Mouse (Mus musculus) heart, adult 10 weeks (tissue): Measurements from ENCODE around the gene Bdkrb1. TPM values are rescaled to one million over a fixed set of nuclear protein-coding genes. Genes with fewer than 3 reads are reported as not detected.

Experiments used
- polyA plus RNA-seq: library from polyadenylated mRNA; stranded (reverse); fragments of 350-450 nt; fragmentation: Illumina TruSeq; extraction: RNeasy Lipid Tissue Mini Kit (QIAGEN cat#74804); gene quantifications from one replicate; pipeline ENCODE4 v1.2.3, GENCODE M21; 2014; ENCODE audit warnings: low read depth, low replicate concordance

The Bdkrb1 gene
- polyA plus RNA-seq = not detected

GRCm38 (mm10) chr12:105602581-105603210 is at the start of gene Bdkrb1:
Gene Bdkrb1, plus strand, starts transcription at chr12:105603085.

DNA sequence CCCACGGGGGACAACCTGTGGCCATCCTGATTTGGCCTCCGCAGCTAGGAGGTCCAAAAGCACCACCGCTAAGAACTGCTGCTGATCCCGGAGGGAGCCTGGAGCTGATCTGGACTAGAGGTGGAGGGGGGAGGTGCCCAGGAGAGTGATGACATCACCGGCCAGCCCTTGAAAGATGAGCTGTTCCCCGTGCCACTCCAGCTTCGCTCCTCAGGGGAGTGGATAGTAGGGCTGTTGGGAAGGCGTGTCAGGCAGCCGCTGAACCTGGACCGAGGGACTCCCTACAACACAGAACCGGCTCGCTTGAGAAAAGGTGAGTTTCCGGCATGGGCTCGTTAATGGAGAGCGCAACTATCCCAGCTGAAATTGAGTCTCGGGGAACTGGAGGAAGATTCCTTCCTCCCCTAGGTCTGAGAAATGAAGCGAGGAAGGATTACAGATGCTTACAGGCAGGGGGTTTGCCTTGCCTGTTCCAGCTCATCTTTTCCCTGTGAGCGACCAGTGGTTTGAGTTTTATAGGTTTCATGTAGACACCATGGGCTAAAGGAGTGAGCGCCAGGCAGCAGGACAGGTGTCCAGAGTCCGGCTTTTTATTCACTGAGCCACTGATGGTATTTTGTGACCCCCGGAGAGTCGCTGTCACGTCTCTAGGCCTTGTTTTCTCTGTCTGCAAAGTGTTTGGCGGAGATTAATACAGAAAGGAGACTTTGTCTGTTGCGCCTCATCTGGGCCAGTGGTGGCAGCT is 39.8 kb upstream of the Bdkrb1 start, which contains the start of gene Bdkrb2:
Bdkrb2 (plus strand) TSS at position 291 of the 745 bp plus-strand sequence.

Other genes with a start within 250 kb of the Bdkrb1 start
- 0.42 TPM for gene D430019H16Rik, start 149.2 kb upstream of the Bdkrb1 start, polyA plus RNA-seq
- not detected for gene Bdkrb2, start 39.9 kb upstream of the Bdkrb1 start, polyA plus RNA-seq
- 7.6 TPM for gene Gskip, start 81.7 kb downstream of the Bdkrb1 start, polyA plus RNA-seq
- gene Atg2b, start 82.1 kb downstream of the Bdkrb1 start, polyA plus RNA-seq = 15.7 TPM
- gene Ak7, start 102.9 kb downstream of the Bdkrb1 start, polyA plus RNA-seq = not detected
- 87.6 TPM for gene Papola, start 181.6 kb downstream of the Bdkrb1 start, polyA plus RNA-seq